Mouse (Mus musculus) fat pad, adult 2 months (tissue): ENCODE measurements around the gene Strn4.
A peak's percentile ranks its signal among the peaks of the same experiment; 100 is the strongest.

Source experiments
- DNase-seq: peaks from one replicate; pipeline ENCODE4 v3.0.0-alpha.2; 2011; ENCODE audit warnings: low read depth, low spot score; ENCODE audit errors: extremely low read depth

Strn4 gene

GRCm38 (mm10) chr7:16810920-16811648 lies 4.6 kb upstream of the Strn4 start:
- DNase-seq = no peak

- no peak for DNase-seq
These were observed 4.0 kb upstream of the Strn4 start for GRCm38 (mm10) chr7:16811649-16812070.

DNA sequence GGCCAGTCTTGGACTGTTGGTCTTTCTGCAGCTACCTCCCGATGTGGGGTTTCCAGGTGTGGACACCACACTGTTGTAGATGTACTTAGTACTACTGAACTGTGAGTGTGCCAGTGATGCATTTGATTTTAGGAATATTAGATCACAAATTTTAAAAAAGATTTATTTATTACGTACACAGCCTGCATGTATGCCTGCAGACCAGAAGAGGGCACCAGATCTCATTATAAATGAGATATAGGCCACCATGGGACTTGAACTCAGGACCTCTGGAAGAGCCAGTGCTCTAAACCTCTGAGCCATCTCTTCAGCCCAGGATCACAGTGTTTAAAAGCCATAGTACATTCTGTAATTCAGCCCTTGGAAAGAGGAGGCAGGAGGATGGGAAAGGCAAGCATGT lies 3.2 kb upstream of the Strn4 start:
- DNase-seq = no peak

DNA sequence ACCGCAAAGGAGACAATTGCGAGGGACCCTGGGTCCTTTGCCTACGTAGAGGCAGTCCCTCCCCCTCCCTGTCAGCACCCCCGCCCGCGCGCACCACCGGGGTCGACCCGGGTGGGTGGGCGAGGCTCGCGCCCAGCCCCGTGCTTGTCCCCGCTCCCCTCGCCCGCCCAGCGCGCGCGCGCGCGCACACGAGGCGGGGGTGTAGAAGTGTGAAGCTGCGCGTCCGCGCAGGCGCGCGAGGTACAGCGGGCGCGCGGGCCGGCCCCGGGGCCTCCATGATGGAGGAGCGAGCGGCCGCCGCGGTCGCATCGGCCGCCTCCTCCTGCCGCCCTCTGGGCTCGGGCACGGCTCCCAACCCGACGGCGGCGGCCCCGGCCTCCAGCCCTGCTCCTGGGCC lies 387 bp downstream of the Strn4 start:
- no peak for DNase-seq

- DNase-seq = no peak
These were observed 910 bp downstream of the Strn4 start, which contains the start of gene Fkrp for GRCm38 (mm10) chr7:16816475-16817122. Gene Fkrp (minus strand): TSS chr7:16816732.

DNA sequence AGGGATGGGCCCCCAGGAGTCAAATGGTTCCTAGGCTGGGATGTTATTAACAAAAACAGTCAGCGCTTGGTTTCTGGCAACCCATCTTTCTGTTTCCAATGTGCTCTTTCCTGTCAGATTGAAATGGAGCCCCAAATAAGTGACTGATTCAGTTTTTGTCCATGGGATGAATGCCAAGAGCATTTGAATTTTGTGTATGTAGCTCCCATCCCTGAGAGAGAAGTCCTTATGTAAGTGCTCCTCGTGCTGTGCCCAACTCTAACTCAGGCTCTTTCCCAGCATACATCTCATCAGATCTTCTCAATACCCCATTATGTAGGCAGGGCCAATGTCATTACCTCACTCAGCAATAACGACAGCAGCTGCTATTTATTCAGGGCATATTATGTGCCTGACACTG lies 2.0 kb downstream of the Strn4 start:
- no peak for DNase-seq

- DNase-seq = no peak
These were observed 4.1 kb downstream of the Strn4 start for GRCm38 (mm10) chr7:16819794-16820193.

- no peak for DNase-seq
These were observed 4.6 kb downstream of the Strn4 start for GRCm38 (mm10) chr7:16820271-16820763.

DNA sequence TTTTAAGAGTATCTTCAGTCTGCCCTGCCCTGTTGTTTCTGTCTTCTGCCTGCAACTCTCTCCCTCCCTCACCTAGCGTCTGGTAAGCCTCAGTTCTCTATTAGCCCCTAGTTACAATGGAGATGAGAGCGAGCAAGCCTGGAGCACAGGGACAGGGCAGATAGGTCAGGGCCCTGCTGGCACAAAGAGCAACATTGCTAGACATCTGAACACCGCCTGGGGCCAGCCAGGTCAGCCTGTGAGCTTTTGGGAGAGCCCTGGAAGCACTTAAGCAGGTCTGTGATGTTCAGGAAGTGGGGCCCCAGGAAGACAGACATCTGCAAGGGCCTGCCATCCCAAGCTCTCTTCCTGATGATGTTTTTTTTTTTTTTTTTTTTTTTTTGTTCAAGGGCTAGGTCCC lies 5.4 kb downstream of the Strn4 start:
- no peak for DNase-seq

- DNase-seq = peak; percentile 89
These were observed 6.0 kb downstream of the Strn4 start for GRCm38 (mm10) chr7:16821669-16822101.

GRCm38 (mm10) chr7:16823734-16824133 lies 8.0 kb downstream of the Strn4 start:
- no peak for DNase-seq

DNA sequence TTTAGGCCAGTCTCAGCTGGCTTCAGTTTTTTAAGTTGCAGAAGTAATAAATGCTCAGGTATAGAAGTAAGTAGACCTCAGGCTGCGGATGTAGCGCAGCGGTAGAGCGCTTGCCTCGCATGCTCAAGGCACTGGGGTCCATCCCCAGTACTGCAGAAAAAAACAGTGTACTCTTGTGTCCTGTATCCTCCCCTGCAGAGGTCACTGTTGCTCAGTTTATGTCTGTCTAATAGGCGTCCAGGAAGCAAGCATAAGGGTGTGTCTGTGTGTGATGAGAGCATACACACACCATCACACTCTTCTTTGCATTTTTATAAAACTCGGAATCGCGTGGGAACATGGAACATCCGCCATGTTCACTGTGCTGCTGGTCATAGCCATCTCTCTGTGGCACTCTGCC lies 10.1 kb downstream of the Strn4 start:
- DNase-seq = no peak

GRCm38 (mm10) chr7:16826571-16826970 lies 10.9 kb downstream of the Strn4 start:
- no peak for DNase-seq

DNA sequence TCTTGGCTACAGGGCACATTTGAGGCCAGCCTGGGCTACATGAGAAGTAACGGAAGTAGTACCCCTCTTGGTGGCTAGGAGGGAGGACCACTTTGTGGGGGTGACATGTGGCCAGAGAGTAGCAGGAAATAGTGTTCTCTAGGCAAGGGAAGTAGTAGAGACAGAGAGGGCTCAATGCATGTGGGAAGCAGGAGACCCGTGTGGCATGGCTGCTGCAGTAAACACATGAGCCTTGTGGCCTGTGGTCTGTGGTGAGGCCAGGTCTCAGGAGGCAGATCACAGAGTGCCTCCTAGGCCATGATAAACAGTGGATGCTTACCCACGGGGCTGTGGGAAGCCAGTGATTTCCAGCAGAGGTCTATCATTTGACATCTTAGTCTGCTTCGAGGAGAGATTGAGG lies 11.6 kb downstream of the Strn4 start:
- DNase-seq = no peak

- no peak for DNase-seq
These were observed 14.8 kb downstream of the Strn4 start for GRCm38 (mm10) chr7:16830449-16830848.

DNA sequence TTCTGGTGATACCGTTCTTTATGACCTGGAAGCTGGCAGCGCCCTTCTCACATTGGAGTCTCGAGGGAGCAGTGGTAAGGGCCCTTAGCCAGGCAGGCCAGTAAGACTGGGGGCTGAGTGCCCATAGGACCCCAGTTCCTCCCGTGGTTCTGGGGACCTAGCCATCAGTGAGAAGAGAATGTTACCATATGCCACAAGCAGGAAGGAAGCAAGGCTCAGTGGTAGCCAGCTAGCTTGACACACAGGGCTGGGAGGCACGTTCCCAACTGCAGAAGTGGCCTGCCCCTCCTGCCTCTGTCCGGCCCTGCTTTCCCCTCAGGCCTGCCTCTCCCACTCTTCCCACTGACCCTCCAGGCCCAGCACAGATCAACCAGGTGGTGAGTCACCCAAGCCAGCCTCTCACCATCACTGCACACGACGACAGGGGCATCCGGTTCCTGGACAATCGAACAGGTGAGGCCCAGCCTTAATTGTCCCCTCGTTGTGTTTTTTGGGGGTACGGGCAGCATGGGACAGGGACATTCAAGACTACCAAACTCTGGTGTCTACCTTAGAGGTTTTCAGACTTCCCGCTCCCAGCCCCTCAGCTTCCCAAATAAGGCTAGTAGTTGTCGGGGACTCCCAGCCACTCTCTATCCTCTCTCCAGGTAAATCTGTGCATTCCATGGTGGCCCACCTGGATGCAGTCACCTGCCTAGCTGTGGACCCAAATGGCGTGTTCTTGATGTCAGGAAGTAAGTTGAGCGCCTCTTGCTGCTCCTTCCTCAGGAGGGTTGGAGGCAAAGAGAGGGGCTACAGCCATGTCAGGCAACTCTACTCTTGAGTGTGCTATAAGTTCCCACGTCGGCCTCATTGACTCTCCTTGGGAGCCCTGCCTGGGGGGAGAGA lies 22.5 kb downstream of the Strn4 start:
- DNase-seq = no peak

- DNase-seq = no peak
These were observed 23.2 kb downstream of the Strn4 start for GRCm38 (mm10) chr7:16838804-16839426.

- no peak for DNase-seq
These were observed 23.9 kb downstream of the Strn4 start for GRCm38 (mm10) chr7:16839427-16840108.

- DNase-seq = no peak
These were observed 24.4 kb downstream of the Strn4 start for GRCm38 (mm10) chr7:16840109-16840491.

- DNase-seq = no peak
These were observed 25.4 kb downstream of the Strn4 start for GRCm38 (mm10) chr7:16841078-16841477.
